Mouse (Mus musculus) lung, embryonic 14.5 days (tissue): ENCODE data around the gene Cryl1. TPM values are rescaled to one million over a fixed set of nuclear protein-coding genes. Genes with fewer than 3 reads are reported as not detected.

ENCODE experiments used
- ATAC-seq: fragments of 200-750 bp; cut with Nextera tagmentation; 2 replicates; pipeline ENCODE4 v1.8.0; 2017; ENCODE audit warnings: mild to moderate bottlenecking, moderate TSS enrichment, moderate library complexity; ENCODE audit not compliant: insufficient read depth
- DNase-seq: peaks from one replicate; pipeline ENCODE4 v3.0.0-alpha.2; 2015
- H3K27ac ChIP-seq: fragments of 300-500 bp; sonication (generic); 2 replicates; pipeline ENCODE4 v1.5.1; 2014; ENCODE audit warnings: low read depth, mild to moderate bottlenecking, moderate library complexity
- H3K27me3 ChIP-seq: fragments of 300-500 bp; sonication (generic); 2 replicates; pipeline ENCODE4 v1.6.1; 2014; ENCODE audit warnings: low read length, control low read depth; ENCODE audit not compliant: insufficient read depth
- H3K36me3 ChIP-seq: fragments of 300-500 bp; sonication (generic); 2 replicates; pipeline ENCODE4 v1.6.1; 2014; ENCODE audit warnings: control low read depth; ENCODE audit not compliant: insufficient read depth
- H3K4me1 ChIP-seq: fragments of 300-500 bp; sonication (generic); 2 replicates; pipeline ENCODE4 v1.6.1; 2014; ENCODE audit warnings: antibody characterized with exemption, control low read depth; ENCODE audit not compliant: insufficient read depth
- H3K4me2 ChIP-seq: fragments of 300-500 bp; sonication (generic); 2 replicates; pipeline ENCODE4 v1.6.1; 2014; ENCODE audit warnings: mild to moderate bottlenecking
- H3K4me3 ChIP-seq: fragments of 300-500 bp; sonication (generic); 2 replicates; pipeline ENCODE4 v1.5.1; 2014; ENCODE audit warnings: low read depth, low read length
- H3K9ac ChIP-seq: fragments of 300-500 bp; sonication (generic); 2 replicates; pipeline ENCODE4 v1.6.1; 2014
- H3K9me3 ChIP-seq: fragments of 300-500 bp; sonication (generic); 2 replicates; pipeline ENCODE4 v1.6.1; 2016; ENCODE audit warnings: low read depth, low read length, control low read depth
- CTCF ChIP-seq: IDR thresholded peaks from 2 replicates; pipeline ENCODE4 v1.5.1; 2016; ENCODE audit warnings: antibody characterized with exemption, low read depth
- WGBS: fragments of 180-500 bp; shearing (Covaris S2); extraction: QIAGEN DNeasy Blood & Tissue Kit; methylation state at CpG from one replicate; pipeline ENCODE4 v1.1.7; 2014; 5-methylcytosine and 5-hydroxymethylcytosine counted together
- polyA plus RNA-seq: library from polyadenylated mRNA; unstranded; fragments of >200 nt; fragmentation: Nextera tagmentation; extraction: Ambion mirVana; gene quantifications from 2 replicates; pipeline ENCODE4 v1.2.1, GENCODE M21; 2014

The Cryl1 gene
- polyA plus RNA-seq, 1 experiment from 2014 or later, result 21.3 TPM

GRCm38 (mm10) chr14:57235276-57235675 lies 163.1 kb downstream of the Cryl1 start:
- no peak overlapping the region for H3K4me3 ChIP-seq
- no peaks in the 10 kb centered on the region for H3K36me3 ChIP-seq

GRCm38 (mm10) chr14:57234711-57235110 lies 163.6 kb downstream of the Cryl1 start:
- 16% methylated on average over 4 of the region's 4 CpGs for WGBS
- no peak for DNase-seq
- H3K27ac ChIP-seq, result no peak overlapping the region

More at GRCm38 (mm10) chr14:57235276-57235675, 163.1 kb downstream of the Cryl1 start:
- H3K27me3 ChIP-seq, result no peaks in the 10 kb centered on the region
- no peak overlapping the region for H3K27ac ChIP-seq
- DNase-seq, result no peak
- H3K9ac ChIP-seq, result no peak overlapping the region
- no peak overlapping the region for H3K4me2 ChIP-seq
- WGBS, result 69% methylated on average over 11 of the region's 11 CpGs
- no peaks in the 10 kb centered on the region for H3K9me3 ChIP-seq
- ATAC-seq, result no peak
- no peak for TF ChIP-seq CTCF
- H3K4me1 ChIP-seq, result no peaks in the 10 kb centered on the region

GRCm38 (mm10) chr14:57230264-57231015 lies 167.9 kb downstream of the Cryl1 start:
- H3K9ac ChIP-seq, result no peak overlapping the region
- no peaks in the 10 kb centered on the region for H3K27me3 ChIP-seq
- no peak for TF ChIP-seq CTCF
- H3K27ac ChIP-seq, result no peak overlapping the region
- H3K4me3 ChIP-seq, result no peak overlapping the region
- no peaks in the 10 kb centered on the region for H3K4me1 ChIP-seq
- no peaks in the 10 kb centered on the region for H3K36me3 ChIP-seq
- no peak overlapping the region for H3K4me2 ChIP-seq
- 50% methylated on average over 6 of the region's 6 CpGs for WGBS
- no peaks in the 10 kb centered on the region for H3K9me3 ChIP-seq
- ATAC-seq, result no peak
- no peak for DNase-seq

More at GRCm38 (mm10) chr14:57234711-57235110, 163.6 kb downstream of the Cryl1 start:
- Histone ChIP-seq H3K9ac (no peak overlapping the region), H3K4me1 (no peaks in the 10 kb centered on the region), H3K4me3 (no peak overlapping the region), H3K36me3 (no peaks in the 10 kb centered on the region), H3K27me3 (no peaks in the 10 kb centered on the region), H3K9me3 (no peaks in the 10 kb centered on the region), H3K4me2 (no peak overlapping the region)
- ATAC-seq, result no peak
- TF ChIP-seq CTCF, result no peak

Other genes with a start within 250 kb of the Cryl1 start
- 15.0 and 16.0 TPM in 2 replicates for gene Ift88, start 25.5 kb upstream of the Cryl1 start, polyA plus RNA-seq
- gene Il17d, start 126.2 kb upstream of the Cryl1 start, polyA plus RNA-seq, result 3.4 TPM in 2 replicates
- 112 and 122 TPM in 2 replicates for gene Eef1akmt1, start 173.1 kb upstream of the Cryl1 start, polyA plus RNA-seq